ENCODE assay signal across 25 mouse cellular contexts in genomic region chr3:36008411-36009154, GRCm38 (mm10). TPM values are rescaled to one million over a fixed set of nuclear protein-coding genes. Genes with fewer than 3 reads are reported as not detected.
"Had no signal": no experiment of that assay in that cellular context is flagged by ENCODE, and none has a peak within 500 bp of the region (broad histone marks: within the 10 kb centered on the region; RNA-seq: fewer than 3 reads in every experiment).

No protein-coding gene starts in this region.

- H3K4me2 ChIP-seq: liver, embryonic 11.5 days; midbrain, embryonic 13.5 days; neural tube, embryonic 13.5 days had no signal

- H3K9ac ChIP-seq: liver, embryonic 14.5 days; liver, postnatal 0 days; midbrain, embryonic 13.5 days; neural tube, embryonic 13.5 days had no signal

- H3K4me1 ChIP-seq: megakaryocyte, embryonic 14.5 days; midbrain, embryonic 10.5 days; midbrain, embryonic 13.5 days had no signal

- H3K27me3 ChIP-seq: midbrain, embryonic 13.5 days; neural tube, embryonic 13.5 days had no signal

- ATAC-seq: hindbrain, postnatal 0 days; inflammation-experienced regulatory T-cells, adult 6 months; intestine, embryonic 16.5 days; liver, postnatal 0 days; midbrain, embryonic 13.5 days; midbrain, embryonic 16.5 days had no signal

- H3K27ac ChIP-seq: hindbrain, postnatal 0 days; left cerebral cortex, adult 2 months; liver, embryonic 14.5 days; midbrain, embryonic 10.5 days; midbrain, embryonic 13.5 days; neural tube, embryonic 13.5 days had no signal

- H3K36me3 ChIP-seq: midbrain, embryonic 10.5 days; midbrain, embryonic 13.5 days; neural tube, embryonic 13.5 days had no signal

- H3K9me3 ChIP-seq: midbrain, embryonic 10.5 days; midbrain, embryonic 13.5 days; neural tube, embryonic 13.5 days had no signal

- DNase-seq: kidney, adult 18-20 months; kidney, postnatal 10 days; kidney, postnatal 36 days; layer of hippocampus, postnatal 36 days; liver, postnatal 0 days; retina, postnatal 1 day; thymus, adult 18-20 months; thymus, postnatal 4 days had no signal

- H3K4me3 ChIP-seq: left cerebral cortex, adult 2 months; megakaryocyte, embryonic 14.5 days; midbrain, embryonic 10.5 days; midbrain, embryonic 13.5 days; myocyte; neural tube, embryonic 13.5 days had no signal

RNA-seq across cellular contexts. Expression of gene Ccdc144b, which starts 44.8 kb away (rescaled TPM):
- polyA plus RNA-seq: hindbrain, postnatal 0 days; inflammation-experienced regulatory T-cells, adult 6 months; intestine, embryonic 16.5 days; kidney, embryonic 14.5 days; limb, embryonic 14.5 days; liver, embryonic 11.5 days; liver, embryonic 14.5 days; liver, postnatal 0 days; midbrain, embryonic 10.5 days; midbrain, embryonic 13.5 days; midbrain, embryonic 16.5 days; myocyte; neural tube, embryonic 13.5 days; small intestine, adult 2 months; spleen, adult 2 months; stomach, embryonic 16.5 days had no signal
